Mouse (Mus musculus) bone marrow macrophage, adult 2 months (primary cell): ENCODE data around the gene Tmem217.

ENCODE experiments used
- CTCF ChIP-seq: IDR thresholded peaks from 2 replicates; pipeline ENCODE4 v1.5.1; 2012; ENCODE audit warnings: low read depth, mild to moderate bottlenecking, low read length, moderate library complexity
- POLR2A ChIP-seq: IDR thresholded peaks from 2 replicates; pipeline ENCODE4 v1.6.1; 2012; ENCODE audit warnings: mild to moderate bottlenecking, low read depth, low read length, borderline replicate concordance

GRCm38 (mm10) chr17:29531757-29532384 lies 20.3 kb downstream of the Tmem217 start:
- no peak for TF ChIP-seq CTCF
- no peak for TF ChIP-seq POLR2A
